Mouse (Mus musculus) lung, embryonic 14.5 days (tissue): ENCODE data around the gene Ttc21a. TPM values are rescaled to one million over a fixed set of nuclear protein-coding genes. Genes with fewer than 3 reads are reported as not detected.

Experiments
- ATAC-seq: fragments of 200-750 bp; cut with Nextera tagmentation; 2 replicates; pipeline ENCODE4 v1.8.0; 2017; ENCODE audit warnings: mild to moderate bottlenecking, moderate TSS enrichment, moderate library complexity; ENCODE audit not compliant: insufficient read depth
- DNase-seq: peaks from one replicate; pipeline ENCODE4 v3.0.0-alpha.2; 2015
- H3K27ac ChIP-seq: fragments of 300-500 bp; sonication (generic); 2 replicates; pipeline ENCODE4 v1.5.1; 2014; ENCODE audit warnings: low read depth, mild to moderate bottlenecking, moderate library complexity
- H3K27me3 ChIP-seq: fragments of 300-500 bp; sonication (generic); 2 replicates; pipeline ENCODE4 v1.6.1; 2014; ENCODE audit warnings: low read length, control low read depth; ENCODE audit not compliant: insufficient read depth
- H3K36me3 ChIP-seq: fragments of 300-500 bp; sonication (generic); 2 replicates; pipeline ENCODE4 v1.6.1; 2014; ENCODE audit warnings: control low read depth; ENCODE audit not compliant: insufficient read depth
- H3K4me1 ChIP-seq: fragments of 300-500 bp; sonication (generic); 2 replicates; pipeline ENCODE4 v1.6.1; 2014; ENCODE audit warnings: antibody characterized with exemption, control low read depth; ENCODE audit not compliant: insufficient read depth
- H3K4me2 ChIP-seq: fragments of 300-500 bp; sonication (generic); 2 replicates; pipeline ENCODE4 v1.6.1; 2014; ENCODE audit warnings: mild to moderate bottlenecking
- H3K4me3 ChIP-seq: fragments of 300-500 bp; sonication (generic); 2 replicates; pipeline ENCODE4 v1.5.1; 2014; ENCODE audit warnings: low read depth, low read length
- H3K9ac ChIP-seq: fragments of 300-500 bp; sonication (generic); 2 replicates; pipeline ENCODE4 v1.6.1; 2014
- H3K9me3 ChIP-seq: fragments of 300-500 bp; sonication (generic); 2 replicates; pipeline ENCODE4 v1.6.1; 2016; ENCODE audit warnings: low read depth, low read length, control low read depth
- CTCF ChIP-seq: IDR thresholded peaks from 2 replicates; pipeline ENCODE4 v1.5.1; 2016; ENCODE audit warnings: antibody characterized with exemption, low read depth
- WGBS: fragments of 180-500 bp; shearing (Covaris S2); extraction: QIAGEN DNeasy Blood & Tissue Kit; methylation state at CpG from one replicate; pipeline ENCODE4 v1.1.7; 2014; 5-methylcytosine and 5-hydroxymethylcytosine counted together
- polyA plus RNA-seq: library from polyadenylated mRNA; unstranded; fragments of >200 nt; fragmentation: Nextera tagmentation; extraction: Ambion mirVana; gene quantifications from 2 replicates; pipeline ENCODE4 v1.2.1, GENCODE M21; 2014

Gene Ttc21a
- polyA plus RNA-seq, 1 experiment from 2014 or later = 0.16 TPM

DNA sequence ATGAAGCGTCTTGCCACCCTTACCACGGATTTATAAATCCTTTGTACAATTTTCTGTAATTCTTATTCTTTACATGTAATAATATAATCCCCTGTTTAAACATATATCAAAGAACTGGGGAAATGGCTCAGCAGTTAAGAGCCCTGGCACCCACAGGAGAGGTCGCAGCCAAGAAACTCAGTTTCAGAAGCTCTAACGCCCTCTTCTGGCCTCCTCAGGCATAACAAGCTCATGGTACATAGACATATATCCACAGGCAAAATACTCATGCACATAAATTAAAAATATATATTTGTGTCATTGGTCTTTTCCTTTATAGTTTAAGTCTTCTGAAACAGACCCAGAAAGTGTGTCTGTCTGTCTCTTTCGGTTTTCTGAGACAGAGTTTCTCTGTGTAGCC is 37.2 kb downstream of the Ttc21a start:
- Histone ChIP-seq H3K27ac (no peak overlapping the region), H3K9me3 (no peaks in the 10 kb centered on the region), H3K27me3 (no peaks in the 10 kb centered on the region), H3K36me3 (peaks cover 41% of the 10 kb centered on the region), H3K9ac (no peak overlapping the region), H3K4me1 (peaks cover 38% of the 10 kb centered on the region), H3K4me3 (no peak overlapping the region), H3K4me2 (no peak overlapping the region)
- ATAC-seq (no peak), DNase-seq (no peak)
- 73% methylated on average over 5 of the region's 5 CpGs for WGBS
- peak; percentile 33 for TF ChIP-seq CTCF

DNA sequence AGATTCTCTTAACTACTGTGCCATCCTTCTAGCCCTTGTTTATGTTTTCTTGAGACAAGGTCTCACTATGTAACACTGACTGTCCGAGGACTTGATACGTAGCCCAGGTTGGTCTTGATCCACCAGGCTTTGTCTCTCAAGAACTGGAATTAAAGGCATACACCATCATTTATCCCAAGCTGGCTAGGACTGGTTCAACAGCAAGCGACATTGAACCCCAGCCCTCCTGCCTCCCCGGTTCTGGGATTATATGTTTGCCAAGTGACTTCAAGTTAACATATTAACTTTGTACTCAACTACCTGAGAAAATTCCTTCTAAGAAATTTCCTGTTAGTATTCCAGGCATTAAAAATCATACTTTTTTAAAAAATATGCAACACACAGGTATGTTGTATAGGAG is 37.9 kb downstream of the Ttc21a start:
- Histone ChIP-seq H3K9me3 (no peaks in the 10 kb centered on the region), H3K36me3 (peaks cover 41% of the 10 kb centered on the region), H3K4me2 (no peak overlapping the region), H3K27ac (no peak overlapping the region), H3K4me3 (no peak overlapping the region), H3K9ac (no peak overlapping the region), H3K27me3 (no peaks in the 10 kb centered on the region), H3K4me1 (peaks cover 42% of the 10 kb centered on the region)
- DNase-seq (no peak), ATAC-seq (no peak)
- no peak for TF ChIP-seq CTCF
- 82% methylated on average over 4 of the region's 4 CpGs for WGBS

DNA sequence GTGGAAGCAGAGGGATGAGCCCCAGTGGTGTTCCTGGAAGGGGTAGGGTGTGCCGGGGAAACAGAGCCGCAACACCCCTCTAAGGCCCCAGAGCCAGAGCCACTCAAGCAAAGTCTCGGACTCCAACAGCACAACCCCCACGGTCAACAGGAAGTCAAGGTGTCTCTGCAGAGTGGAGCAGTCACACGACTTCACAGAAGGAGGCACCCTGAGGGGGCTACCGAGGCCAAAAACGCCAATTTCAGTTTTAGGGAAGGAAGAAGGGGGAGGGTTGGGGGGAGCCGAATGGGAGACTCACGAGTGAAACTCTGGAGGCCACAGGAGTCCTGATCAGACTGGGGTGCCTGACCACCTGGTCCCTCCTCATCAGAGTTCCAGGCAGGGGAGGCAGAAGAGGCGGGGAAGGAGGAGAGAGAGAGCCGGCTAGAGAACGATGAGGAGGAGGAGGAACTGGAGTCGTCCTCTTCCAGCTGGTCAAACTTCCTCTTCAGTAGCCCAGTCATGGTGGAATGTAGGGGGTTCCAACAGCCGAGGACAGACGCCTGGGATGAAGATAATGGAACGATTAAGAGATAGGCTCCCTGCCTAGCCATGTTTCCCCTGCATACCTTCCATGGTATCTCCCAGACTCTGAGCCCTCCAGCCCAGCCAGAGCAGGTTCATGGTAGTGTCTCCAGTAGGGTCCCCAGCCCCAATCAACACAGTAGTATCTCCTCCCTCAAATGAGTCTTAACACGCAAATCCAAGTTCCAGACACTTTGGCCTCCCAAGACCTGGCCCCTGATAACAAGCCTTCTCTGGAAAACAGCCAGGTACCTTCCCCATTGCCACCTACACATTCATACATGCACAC is 39.5 kb downstream of the Ttc21a start:
- H3K27me3 ChIP-seq = no peaks in the 10 kb centered on the region
- H3K9me3 ChIP-seq = no peaks in the 10 kb centered on the region
- ATAC-seq (no peak), DNase-seq (no peak)
- H3K27ac ChIP-seq = no peak overlapping the region
- H3K4me2 ChIP-seq = peak overlapping the region; percentile 32; the same call in 1 of the 2 replicates
- peaks cover 50% of the 10 kb centered on the region for H3K4me1 ChIP-seq
- peaks cover 32% of the 10 kb centered on the region for H3K36me3 ChIP-seq
- no peak for TF ChIP-seq CTCF
- H3K9ac ChIP-seq = no peak overlapping the region
- no peak overlapping the region for H3K4me3 ChIP-seq
- 20% methylated on average over 17 of the region's 17 CpGs for WGBS

DNA sequence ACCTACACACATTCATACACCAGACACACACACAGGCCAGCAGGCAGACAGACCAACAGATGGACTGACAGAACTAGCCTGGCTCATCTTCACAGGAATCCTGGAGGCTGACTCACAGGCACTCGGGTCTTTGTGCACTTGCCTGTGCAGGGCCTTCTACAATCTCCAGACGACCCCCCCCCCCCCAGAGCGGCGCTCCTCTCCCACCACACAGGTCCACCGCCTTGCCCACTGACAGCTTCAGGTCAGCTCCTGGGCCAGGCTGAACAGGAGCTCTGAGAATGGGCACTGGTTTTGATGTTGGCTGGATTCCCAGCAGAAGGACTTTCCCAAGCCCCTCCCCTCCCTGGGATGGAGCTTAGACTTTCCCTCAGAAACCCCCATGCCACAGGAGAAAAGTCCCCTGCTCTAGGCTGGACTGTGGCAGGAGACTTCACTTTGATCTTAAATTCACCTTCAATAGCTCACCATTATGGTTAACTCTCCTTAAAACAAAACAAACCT is 40.2 kb downstream of the Ttc21a start:
- no peak overlapping the region for H3K27ac ChIP-seq
- H3K27me3 ChIP-seq = no peaks in the 10 kb centered on the region
- no peak overlapping the region for H3K9ac ChIP-seq
- peak overlapping the region; percentile 13 for H3K4me2 ChIP-seq
- H3K9me3 ChIP-seq = no peaks in the 10 kb centered on the region
- H3K4me1 ChIP-seq = peaks cover 53% of the 10 kb centered on the region
- no peak overlapping the region for H3K4me3 ChIP-seq
- TF ChIP-seq CTCF = no peak
- DNase-seq (peak; percentile 69), ATAC-seq (no peak)
- H3K36me3 ChIP-seq = peaks cover 25% of the 10 kb centered on the region
- WGBS = 14% methylated on average over 5 of the region's 5 CpGs

DNA sequence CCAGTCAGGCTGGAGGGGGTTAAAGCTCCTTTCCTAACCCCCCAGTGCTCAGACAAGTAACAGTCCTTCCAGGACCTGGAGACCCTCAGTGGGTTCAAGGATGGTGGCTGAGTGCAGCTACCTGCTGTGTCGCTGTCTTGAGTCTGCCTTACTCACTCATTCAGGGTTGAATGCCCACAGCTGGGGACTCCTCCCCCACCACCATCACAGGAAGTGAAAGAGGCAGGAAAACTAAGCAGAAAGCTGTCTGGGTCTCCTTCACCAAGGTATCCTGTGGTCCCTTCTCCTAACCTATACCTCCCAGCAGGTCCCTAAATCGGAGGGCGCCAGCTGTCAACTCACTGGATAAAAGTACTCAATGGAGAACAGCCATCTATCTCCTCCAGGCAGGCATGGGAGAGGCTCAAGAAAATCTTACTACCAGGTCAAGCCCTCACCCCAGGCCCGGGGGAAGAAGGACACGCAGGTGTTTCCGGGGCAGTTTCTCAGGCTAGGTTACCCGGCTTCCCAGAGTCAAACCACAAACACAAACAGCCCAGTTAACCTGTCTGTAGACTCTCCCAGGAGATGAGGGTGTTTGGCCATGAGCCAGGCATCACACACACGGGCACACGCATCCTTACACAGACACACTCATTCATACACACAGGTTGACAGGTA is 40.9 kb downstream of the Ttc21a start:
- peak overlapping the region; percentile 13 for H3K4me2 ChIP-seq
- no peak overlapping the region for H3K9ac ChIP-seq
- H3K4me1 ChIP-seq = peaks cover 54% of the 10 kb centered on the region
- TF ChIP-seq CTCF = no peak
- no peaks in the 10 kb centered on the region for H3K27me3 ChIP-seq
- DNase-seq (no peak), ATAC-seq (no peak)
- peaks cover 18% of the 10 kb centered on the region for H3K36me3 ChIP-seq
- H3K4me3 ChIP-seq = no peak overlapping the region
- WGBS = 43% methylated on average over 9 of the region's 9 CpGs
- no peaks in the 10 kb centered on the region for H3K9me3 ChIP-seq
- H3K27ac ChIP-seq = peak overlapping the region; percentile 8; the same call in 1 of the 2 replicates

DNA sequence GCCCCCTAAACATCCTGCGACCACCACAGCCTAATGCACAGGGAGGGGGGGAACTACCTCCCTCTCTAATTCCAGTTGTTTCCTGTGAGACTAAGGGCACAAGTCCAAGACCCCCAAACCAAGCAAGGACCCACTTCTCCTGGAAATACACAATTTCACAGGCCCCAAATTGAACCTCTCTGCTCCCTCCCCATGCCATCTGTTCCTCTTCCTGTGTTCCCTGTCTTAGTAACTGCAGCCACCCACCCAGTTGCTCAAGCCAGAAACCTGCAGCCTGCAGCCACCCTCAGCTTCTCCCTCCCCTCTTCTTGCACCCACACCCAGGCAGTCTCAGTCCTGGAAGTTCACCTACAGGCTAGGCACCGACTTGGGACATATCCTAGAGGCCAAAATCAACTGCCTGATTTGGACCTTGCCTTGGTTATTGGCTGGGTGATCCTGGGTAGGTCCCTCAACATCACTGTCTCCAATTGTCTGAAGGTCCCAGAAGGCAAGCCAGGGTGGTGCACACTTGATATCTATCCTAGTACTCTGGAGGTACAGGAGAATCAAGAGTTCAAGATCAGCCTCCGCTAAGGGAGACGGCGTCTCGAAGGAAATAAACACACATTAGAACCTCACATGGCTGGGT is 41.5 kb downstream of the Ttc21a start:
- WGBS = 72% methylated on average over 6 of the region's 6 CpGs
- no peak for ATAC-seq
- H3K4me2 ChIP-seq = 0 out of 2 replicates have a peak overlapping the region, but pooled peaks have one; percentile 13

More for the DNA sequence above, 41.5 kb downstream of the Ttc21a start:
- Histone ChIP-seq H3K27me3 (no peaks in the 10 kb centered on the region), H3K4me1 (peaks cover 54% of the 10 kb centered on the region), H3K27ac (peak overlapping the region; percentile 8; the same call in 1 of the 2 replicates), H3K36me3 (peaks cover 12% of the 10 kb centered on the region), H3K9me3 (no peaks in the 10 kb centered on the region), H3K4me3 (no peak overlapping the region), H3K9ac (no peak overlapping the region)
- DNase-seq = no peak
- TF ChIP-seq CTCF = no peak
